ENCODE assay signal across 8 mouse cellular contexts in genomic region chr6:107529911-107530431, GRCm38 (mm10). TPM values are rescaled to one million over a fixed set of nuclear protein-coding genes. Genes with fewer than 3 reads are reported as not detected.
DNase-seq lines count a peak whose midpoint lies in the region; ATAC-seq lines count a peak whose summit lies in the region.

No protein-coding gene starts in this region.

- H3K27me3 ChIP-seq in heart, embryonic 14.5 days (ENCODE audit: control insufficient read depth, insufficient read depth, low read length): peaks cover 36% of the 10 kb centered on the region
- H3K27me3 ChIP-seq in midbrain, embryonic 11.5 days (ENCODE audit: control insufficient read depth, insufficient read depth, low read length): no peaks in the 10 kb centered on the region
- peaks cover 22% of the 10 kb centered on the region for H3K27me3 ChIP-seq in stomach, embryonic 16.5 days (ENCODE audit: control insufficient read depth, insufficient read depth, low read length)

- H3K36me3 ChIP-seq in heart, embryonic 14.5 days (ENCODE audit: control insufficient read depth, insufficient read depth, low read length): no peaks in the 10 kb centered on the region
- no peaks in the 10 kb centered on the region for H3K36me3 ChIP-seq in midbrain, embryonic 11.5 days (ENCODE audit: control insufficient read depth, insufficient read depth, low read length)
- no peaks in the 10 kb centered on the region for H3K36me3 ChIP-seq in stomach, embryonic 16.5 days (ENCODE audit: control insufficient read depth, insufficient read depth, low read length)

- no peak overlapping the region for H3K27ac ChIP-seq in heart, embryonic 14.5 days (replicated peaks in 1 of 2; ENCODE audit: control insufficient read depth in 1 of 2, insufficient read depth in 1 of 2, low read depth in 2 of 2, low read length in 2 of 2)
- peak overlapping the region; percentile 70 for H3K27ac ChIP-seq in midbrain, embryonic 11.5 days (ENCODE audit: low read depth, low read length)
- no peak overlapping the region for H3K27ac ChIP-seq in stomach, embryonic 16.5 days (ENCODE audit: low read length)

- DNase-seq in urinary bladder, adult 2 months (ENCODE audit: low spot score): peak; percentile 22
- no peak for DNase-seq in urinary bladder, postnatal 10 days (ENCODE audit: low spot score)
- DNase-seq in embryo, embryonic 10.5 days (ENCODE audit: low spot score): peak; percentile 47
- DNase-seq in layer of hippocampus, postnatal 10 days (ENCODE audit: low spot score in 2 of 2): peak; percentile 56 to 69
- peak; percentile 96 for DNase-seq in midbrain, embryonic 11.5 days (ENCODE audit: low spot score, missing footprints)
- no peak for DNase-seq in natural killer cell, adult 2 months (ENCODE audit: low spot score in 2 of 2)

- ATAC-seq in heart, embryonic 14.5 days (ENCODE audit: insufficient number of reproducible peaks, insufficient read depth, low FRiP score, low read depth): no peak
- ATAC-seq in midbrain, embryonic 11.5 days (ENCODE audit: low FRiP score): peak; percentile 70
- ATAC-seq in stomach, embryonic 16.5 days (ENCODE audit: insufficient read depth, low FRiP score): peak; percentile 68

- peaks cover 2 to 10% of the 10 kb centered on the region in 2 experiments; a peak in 2 of 4 replicates for H3K4me1 ChIP-seq in heart, embryonic 14.5 days (ENCODE audit: control insufficient read depth in 2 of 2, insufficient read depth in 2 of 2, low read length in 2 of 2)
- peaks cover 22% of the 10 kb centered on the region for H3K4me1 ChIP-seq in midbrain, embryonic 11.5 days (ENCODE audit: control insufficient read depth, insufficient read depth, low read length)
- peaks cover 10% of the 10 kb centered on the region for H3K4me1 ChIP-seq in stomach, embryonic 16.5 days (ENCODE audit: control insufficient read depth, insufficient read depth, low read length)

- H3K9ac ChIP-seq in heart, embryonic 14.5 days (ENCODE audit: low read length): peak overlapping the region; percentile 57
- H3K9ac ChIP-seq in midbrain, embryonic 11.5 days (ENCODE audit: low read length): peak overlapping the region; percentile 89
- H3K9ac ChIP-seq in stomach, embryonic 16.5 days (ENCODE audit: low read length): peak overlapping the region; percentile 58

- H3K4me2 ChIP-seq in heart, embryonic 14.5 days (ENCODE audit: low read length): peak overlapping the region; percentile 98
- H3K4me2 ChIP-seq in midbrain, embryonic 11.5 days: peak overlapping the region; percentile 82
- H3K4me2 ChIP-seq in stomach, embryonic 16.5 days (ENCODE audit: low read depth, low read length): peak overlapping the region; percentile 99

- no peaks in the 10 kb centered on the region for H3K9me3 ChIP-seq in heart, embryonic 14.5 days (ENCODE audit: control insufficient read depth, low read length)
- no peaks in the 10 kb centered on the region for H3K9me3 ChIP-seq in midbrain, embryonic 11.5 days (ENCODE audit: control insufficient read depth, low read length)
- H3K9me3 ChIP-seq in stomach, embryonic 16.5 days (replicated peaks; ENCODE audit: control insufficient read depth, low read length): no peaks in the 10 kb centered on the region

- WGBS in heart, embryonic 14.5 days: 1% methylated on average over 32 of the region's 34 CpGs
- 0% methylated on average over 32 of the region's 34 CpGs for WGBS in midbrain, embryonic 11.5 days
- WGBS in stomach, embryonic 16.5 days: under 1% methylated on average over 28 of the region's 34 CpGs

- peak overlapping the region; percentile 44 to 52 for H3K4me3 ChIP-seq in heart, embryonic 14.5 days (ENCODE audit: control insufficient read depth in 1 of 2, insufficient read depth in 1 of 2, low read depth in 1 of 2, low read length in 2 of 2)
- H3K4me3 ChIP-seq in midbrain, embryonic 11.5 days (ENCODE audit: low read depth, low read length): peak overlapping the region; percentile 79
- H3K4me3 ChIP-seq in stomach, embryonic 16.5 days (replicated peaks; ENCODE audit: low read length): peak overlapping the region; percentile 59

RNA-seq across cellular contexts. Expression of gene Lrrn1, which starts 0.4 kb away (rescaled TPM):
- polyA plus RNA-seq in urinary bladder, adult 2 months (2012; rRNA removed): 0.58 and 0.68 TPM in 2 replicates
- 0.65 and 1.5 TPM in 2 replicates for polyA plus RNA-seq in heart, embryonic 14.5 days (2014; fragmentation: Nextera tagmentation; extraction: Ambion mirVana)
- 10 to 100 TPM; 49.4 to 57.6 TPM for total RNA-seq in layer of hippocampus, postnatal 10 days (2021)
- polyA plus RNA-seq in midbrain, embryonic 11.5 days (2014; fragmentation: Nextera tagmentation; extraction: Ambion mirVana): 129 and 146 TPM in 2 replicates
- 5.4 and 6.8 TPM in 2 replicates for polyA plus RNA-seq in stomach, embryonic 16.5 days (2015; fragmentation: Nextera tagmentation; extraction: Ambion mirVana)

Comparison
In these comparisons a context has a peak if more than half of its experiments do, and no peak if none do; other contexts are left out.
1. DNase-seq: peak in urinary bladder, adult 2 months (single experiment), embryo, embryonic 10.5 days (single experiment), layer of hippocampus, postnatal 10 days (2 of 2) and midbrain, embryonic 11.5 days (single experiment); none in urinary bladder, postnatal 10 days (single experiment) and natural killer cell, adult 2 months (0 of 2).
2. RNA of gene Lrrn1, which starts 0.4 kb away (polyA plus RNA-seq): 129 to 146 TPM in midbrain, embryonic 11.5 days; 5.4 to 6.8 TPM in stomach, embryonic 16.5 days, 0.65 to 1.5 TPM in heart, embryonic 14.5 days and 0.58 to 0.68 TPM in urinary bladder, adult 2 months; every median in the first group is over 10 times any median in the second.
3. Peak in every context shown above with its lines, with median percentiles within 50 percentile points of each other: H3K4me2 ChIP-seq, H3K4me3 ChIP-seq and H3K9ac ChIP-seq.